Mouse (Mus musculus): ENCODE results near the gene Abcb1a. TPM values are rescaled to one million over a fixed set of nuclear protein-coding genes. Genes with fewer than 3 reads are reported as not detected.

The Abcb1a gene
- polyA plus RNA-seq (2012; rRNA removed) = 5.5 and 5.8 TPM in 2 replicates

GRCm38 (mm10) chr5:8659911-8660737 lies at the start of gene Abcb1a:
Abcb1a (plus strand) TSS chr5:8660077.

GRCm38 (mm10) chr5:8622596-8623231 lies 37.2 kb upstream of the Abcb1a start, which contains the start of gene Rundc3b:
Rundc3b (minus strand) TSS chr5:8622952.

Other genes starting within 250 kb of the Abcb1a start
- 11.1 and 14.0 TPM in 2 replicates for gene Dbf4, start 237.4 kb upstream of the Abcb1a start, polyA plus RNA-seq (2012; rRNA removed)
- 12.4 and 14.1 TPM in 2 replicates for gene Slc25a40, start 237.2 kb upstream of the Abcb1a start, polyA plus RNA-seq (2012; rRNA removed)
- gene Rundc3b, start 37.1 kb upstream of the Abcb1a start, polyA plus RNA-seq (2012; rRNA removed) = 44.5 and 45.9 TPM in 2 replicates
- gene Abcb1b, start 138.1 kb downstream of the Abcb1a start, polyA plus RNA-seq (2012; rRNA removed) = 0.74 and 1.3 TPM in 2 replicates
- 0.71 and 0.84 TPM in 2 replicates for gene Abcb4, start 233.6 kb downstream of the Abcb1a start, polyA plus RNA-seq (2012; rRNA removed)